Mouse (Mus musculus) layer of hippocampus, adult 9-11 months (tissue): ENCODE measurements around the gene Adtrp.
A peak's percentile ranks its signal among the peaks of the same experiment; 100 is the strongest.

Experiments
- DNase-seq: peaks from one replicate; pipeline ENCODE4 v3.0.0; 2022

Gene Adtrp

GRCm38 (mm10) chr13:41847516-41848126, at the start of gene Adtrp:
Gene Adtrp, minus strand, starts transcription at chr13:41847684.
- no peak for DNase-seq

GRCm38 (mm10) chr13:41892016-41892415, 44.5 kb upstream of the Adtrp start:
- DNase-seq = no peak

- DNase-seq = no peak
Measured at GRCm38 (mm10) chr13:41890618-41891017, 43.1 kb upstream of the Adtrp start.

- no peak for DNase-seq
Measured at GRCm38 (mm10) chr13:41890111-41890600, 42.7 kb upstream of the Adtrp start.

- no peak for DNase-seq
Measured at GRCm38 (mm10) chr13:41888644-41889043, 41.2 kb upstream of the Adtrp start.

- no peak for DNase-seq
Measured at GRCm38 (mm10) chr13:41886120-41886519, 38.6 kb upstream of the Adtrp start.

- DNase-seq = peak; percentile 74
Measured at GRCm38 (mm10) chr13:41883665-41884291, 36.3 kb upstream of the Adtrp start.

- DNase-seq = no peak
Measured at GRCm38 (mm10) chr13:41881201-41881600, 33.7 kb upstream of the Adtrp start.

GRCm38 (mm10) chr13:41880525-41880924, 33.0 kb upstream of the Adtrp start:
- DNase-seq = no peak

- no peak for DNase-seq
Measured at GRCm38 (mm10) chr13:41872686-41873085, 25.2 kb upstream of the Adtrp start.

- DNase-seq = no peak
Measured at GRCm38 (mm10) chr13:41872161-41872562, 24.7 kb upstream of the Adtrp start.

- no peak for DNase-seq
Measured at GRCm38 (mm10) chr13:41867533-41867932, 20.0 kb upstream of the Adtrp start.

GRCm38 (mm10) chr13:41865575-41865974, 18.1 kb upstream of the Adtrp start:
- peak; percentile 57 for DNase-seq

GRCm38 (mm10) chr13:41865071-41865470, 17.6 kb upstream of the Adtrp start:
- DNase-seq = no peak

- DNase-seq = no peak
Measured at GRCm38 (mm10) chr13:41860603-41861405, 13.3 kb upstream of the Adtrp start.

- DNase-seq = no peak
Measured at GRCm38 (mm10) chr13:41855206-41856185, 8.0 kb upstream of the Adtrp start.

GRCm38 (mm10) chr13:41850727-41851378, 3.4 kb upstream of the Adtrp start:
- DNase-seq = no peak

- no peak for DNase-seq
Measured at GRCm38 (mm10) chr13:41846516-41846915, 968 bp downstream of the Adtrp start.

- DNase-seq = no peak
Measured at GRCm38 (mm10) chr13:41845013-41845412, 2.5 kb downstream of the Adtrp start.

GRCm38 (mm10) chr13:41844071-41844470, 3.4 kb downstream of the Adtrp start:
- DNase-seq = no peak

- DNase-seq = no peak
Measured at GRCm38 (mm10) chr13:41833614-41834139, 13.8 kb downstream of the Adtrp start.

GRCm38 (mm10) chr13:41828296-41828754, 19.2 kb downstream of the Adtrp start:
- DNase-seq = no peak
